Mouse (Mus musculus): ENCODE results near the gene Mdh1b.

The Mdh1b gene

GRCm38 (mm10) chr1:63658016-63658415 is 72.1 kb downstream of the Mdh1b start:
- peak; percentile 87 for DNase-seq (ENCODE audit: low spot score)

Measured in embryo, embryonic 10.5 days (tissue).